Mouse (Mus musculus): ENCODE data around the gene Vmn1r46. TPM values are rescaled to one million over a fixed set of nuclear protein-coding genes. Genes with fewer than 3 reads are reported as not detected.
"Not testable (repeated sequence)": the region's sequence is repeated elsewhere in the genome, so short reads cannot be mapped to it uniquely, and the experiment has no call there.

Gene Vmn1r46
- 0.12 TPM in 1 of 2 replicates, not detected in the other for total RNA-seq (2017)

DNA sequence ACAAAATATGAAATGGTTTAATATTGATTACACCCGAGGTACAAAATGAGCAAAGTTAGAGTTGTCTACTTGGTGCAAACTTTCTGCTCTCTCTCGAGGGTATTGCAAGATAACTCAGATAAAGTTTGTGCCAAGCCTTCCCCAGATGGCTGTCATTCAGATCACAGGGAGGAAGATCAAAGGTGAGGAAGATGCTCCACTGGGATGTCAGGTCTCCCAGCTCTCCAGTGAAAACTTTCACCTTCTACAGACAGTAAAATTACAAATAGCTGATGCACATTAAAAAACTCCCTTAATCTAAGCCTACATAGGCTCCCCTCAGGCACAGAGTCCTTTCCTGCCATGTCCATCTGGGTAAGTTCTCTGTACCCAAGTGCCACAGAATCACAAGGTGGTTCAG, at the start of gene Vmn1r46:
TSS of gene Vmn1r46 (plus strand) at position 301 of the 400 bp plus-strand sequence.
- ATAC-seq (ENCODE audit: extremely low read depth, insufficient number of reproducible peaks, low FRiP score, poor library complexity, severe bottlenecking) = no peak

DNA sequence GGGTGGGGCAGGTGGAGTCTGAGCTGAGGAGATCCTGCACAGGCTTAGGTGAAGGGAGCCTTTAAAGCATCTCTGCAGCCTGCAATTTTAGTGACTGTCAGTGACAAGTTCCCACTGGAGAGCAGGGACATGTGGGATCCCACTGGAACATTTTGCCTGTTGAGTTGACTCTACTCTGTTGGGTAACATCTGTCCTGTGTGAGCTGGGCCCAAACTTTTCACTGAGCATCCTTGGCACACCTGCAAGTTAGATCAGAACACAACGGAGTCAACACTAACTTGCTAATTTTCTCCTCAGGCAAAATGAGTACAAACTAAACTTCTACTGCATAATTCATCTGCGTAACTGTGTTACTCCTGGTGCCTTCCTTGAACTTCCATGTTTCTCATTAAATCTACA, 28.6 kb upstream of the Vmn1r46 start, which contains the start of gene Vmn1r45:
TSS of gene Vmn1r45 (minus strand) at position 101 of the 400 bp plus-strand sequence.
- ATAC-seq (ENCODE audit: extremely low read depth, insufficient number of reproducible peaks, low FRiP score, poor library complexity, severe bottlenecking) = not testable (repeated sequence)

DNA sequence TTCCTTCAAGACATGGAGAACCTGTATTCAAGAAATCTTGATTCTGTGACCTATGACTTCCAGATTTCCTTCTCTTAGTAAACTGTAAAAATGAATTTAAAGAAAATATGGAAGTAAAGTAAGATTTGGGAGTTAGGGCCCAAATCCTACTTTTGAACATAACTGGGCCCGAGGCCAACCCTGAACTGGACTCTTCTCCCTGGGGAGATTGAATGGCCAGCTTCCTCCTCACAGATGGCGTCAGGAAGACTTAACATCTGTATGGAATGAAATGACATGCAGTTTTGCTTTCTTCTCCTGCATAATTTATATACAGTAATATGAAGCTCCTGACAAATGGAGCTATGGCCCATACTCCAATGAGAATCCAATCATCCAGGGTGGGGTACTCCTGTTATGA, 28.2 kb upstream of the Vmn1r46 start:
- ATAC-seq (ENCODE audit: extremely low read depth, insufficient number of reproducible peaks, low FRiP score, poor library complexity, severe bottlenecking) = no peak

DNA sequence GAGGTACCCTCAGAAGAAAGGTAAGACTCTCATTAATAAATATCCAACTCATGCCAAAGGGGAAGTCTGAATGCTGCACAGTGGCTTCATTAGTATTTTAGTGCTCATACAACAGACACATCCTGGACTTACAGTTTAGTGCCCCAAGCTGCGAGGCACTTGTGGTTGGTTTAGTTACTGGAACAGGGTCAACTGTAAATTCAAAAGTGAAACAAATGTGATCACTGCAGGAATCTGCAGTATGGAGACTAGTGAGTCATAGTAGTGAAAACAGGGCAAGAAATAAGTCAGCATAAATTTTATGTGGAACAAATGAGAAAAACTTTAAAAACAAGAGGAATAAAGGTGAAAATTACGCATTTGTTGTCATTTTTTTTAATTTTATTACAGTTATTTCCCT, 15.6 kb upstream of the Vmn1r46 start:
- ATAC-seq (ENCODE audit: extremely low read depth, insufficient number of reproducible peaks, low FRiP score, poor library complexity, severe bottlenecking) = no peak

DNA sequence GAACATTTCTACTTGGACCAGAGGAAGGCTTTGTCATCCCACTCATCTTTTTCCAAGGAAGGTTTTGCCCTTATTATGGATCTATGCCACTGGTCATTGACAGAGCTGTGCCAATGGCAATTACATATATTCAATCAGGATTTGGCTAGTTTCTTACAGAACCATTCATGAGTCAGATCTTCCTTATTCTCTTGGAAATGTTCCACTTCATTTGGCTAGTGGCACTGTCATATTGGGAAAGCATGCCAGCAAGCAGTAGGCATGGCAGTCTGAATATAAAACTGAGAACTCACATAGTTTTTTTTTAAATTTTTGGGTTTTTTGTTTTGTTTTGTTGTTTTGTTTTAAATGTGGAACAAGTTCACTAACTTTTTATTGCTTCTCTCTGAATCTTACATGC, 2.8 kb upstream of the Vmn1r46 start:
- ATAC-seq (ENCODE audit: extremely low read depth, insufficient number of reproducible peaks, low FRiP score, poor library complexity, severe bottlenecking) = no peak

DNA sequence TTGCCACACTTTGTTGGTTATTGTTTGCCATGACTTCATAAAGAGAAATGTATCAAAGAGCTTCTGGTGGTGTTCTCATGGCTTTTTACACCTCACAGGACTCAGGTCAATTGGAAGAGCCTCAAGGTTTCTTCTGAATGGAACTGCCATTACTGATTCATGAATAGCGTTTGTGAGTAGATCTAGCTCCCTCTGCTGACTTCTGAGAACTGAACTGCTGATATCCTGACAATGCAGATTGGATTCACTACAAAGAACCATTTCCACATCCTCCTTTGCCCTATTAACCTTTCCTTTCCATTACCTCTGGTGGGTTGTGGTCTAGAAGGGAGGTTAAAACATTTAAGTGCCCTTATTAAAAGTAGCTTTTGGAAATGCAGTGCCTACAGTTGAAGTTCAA, 16.9 kb downstream of the Vmn1r46 start:
- ATAC-seq (ENCODE audit: extremely low read depth, insufficient number of reproducible peaks, low FRiP score, poor library complexity, severe bottlenecking) = no peak

DNA sequence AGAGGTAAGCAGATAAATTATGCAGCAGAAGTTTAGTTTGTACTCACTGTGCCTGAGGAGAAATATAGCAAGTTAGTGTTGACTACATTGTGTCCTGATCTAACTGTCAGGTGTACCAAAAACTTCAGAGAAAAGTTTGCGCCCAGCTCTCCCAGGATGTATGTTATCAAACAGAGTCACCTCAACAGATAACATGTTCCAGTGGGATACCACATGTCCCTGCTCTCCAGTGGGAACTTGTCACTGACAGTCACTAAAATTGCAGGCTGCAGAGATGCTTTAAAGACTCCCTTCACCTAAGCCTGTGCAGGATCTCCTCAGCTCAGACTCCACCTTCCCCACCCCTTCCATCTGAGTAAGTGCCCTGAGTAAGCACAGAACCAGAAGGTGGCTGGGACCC, 46.7 kb downstream of the Vmn1r46 start, which contains the start of gene Vmn1r47:
TSS of gene Vmn1r47 (plus strand) at position 301 of the 400 bp plus-strand sequence.
- not testable (repeated sequence) for ATAC-seq (ENCODE audit: extremely low read depth, insufficient number of reproducible peaks, low FRiP score, poor library complexity, severe bottlenecking)

Other genes with a start within 250 kb of the Vmn1r46 start
- not detected in 2 replicates for gene Vmn1r41, start 228.5 kb upstream of the Vmn1r46 start, total RNA-seq (2017)
- gene Vmn1r42, start 92.9 kb upstream of the Vmn1r46 start, total RNA-seq (2017) = not detected in 2 replicates
- gene Vmn1r43, start 92.9 kb upstream of the Vmn1r46 start, total RNA-seq (2017) = 0.12 TPM in 1 of 2 replicates, not detected in the other
- gene Vmn1r44, start 85.7 kb upstream of the Vmn1r46 start, total RNA-seq (2017) = not detected in 2 replicates
- gene Vmn1r45, start 28.7 kb upstream of the Vmn1r46 start, total RNA-seq (2017) = not detected in 2 replicates
- not detected in 2 replicates for gene Vmn1r47, start 46.8 kb downstream of the Vmn1r46 start, total RNA-seq (2017)
- gene Vmn1r48, start 67.5 kb downstream of the Vmn1r46 start, total RNA-seq (2017) = not detected in 2 replicates
- gene Vmn1r49, start 109.2 kb downstream of the Vmn1r46 start, total RNA-seq (2017) = not detected in 2 replicates
- gene Vmn1r50, start 132.1 kb downstream of the Vmn1r46 start, total RNA-seq (2017) = not detected in 2 replicates
- not detected in 2 replicates for gene Vmn1r51, start 153.3 kb downstream of the Vmn1r46 start, total RNA-seq (2017)
- gene Vmn1r52, start 205.5 kb downstream of the Vmn1r46 start, total RNA-seq (2017) = not detected in 2 replicates
- gene V1ra8, start 233.5 kb downstream of the Vmn1r46 start, total RNA-seq (2017) = not detected in 2 replicates